Mouse (Mus musculus): ENCODE measurements at regions not wholly inside any gene's neighbourhood (a gene's known extent, or its start where the extent isn't known, plus 50 kb on each side); places are given as distances from the start of the nearest gene placed in this dataset.

- no peak for DNase-seq (ENCODE audit: low spot score in 2 of 2)
Measured at GRCm38 (mm10) chr6:93031812-93032330, 88.6 kb upstream of the Adamts9 start.

- DNase-seq (ENCODE audit: low spot score in 2 of 2), result peak in 1 of 2 experiments; percentile 19
Measured at GRCm38 (mm10) chr6:93026068-93027022, 83.1 kb upstream of the Adamts9 start.

GRCm38 (mm10) chr6:93014534-93014933, 71.2 kb upstream of the Adamts9 start:
- DNase-seq (ENCODE audit: low spot score in 2 of 2), result no peak

GRCm38 (mm10) chr6:93011906-93012305, 68.6 kb upstream of the Adamts9 start:
- no peak for DNase-seq (ENCODE audit: low spot score in 2 of 2)

GRCm38 (mm10) chr6:93004587-93005240, 61.4 kb upstream of the Adamts9 start:
- DNase-seq (ENCODE audit: low spot score in 2 of 2), result no peak

GRCm38 (mm10) chr6:93003812-93004211, 60.5 kb upstream of the Adamts9 start:
- DNase-seq (ENCODE audit: low spot score in 2 of 2), result no peak

GRCm38 (mm10) chr6:92993647-92994046, 50.4 kb upstream of the Adamts9 start:
- no peak for DNase-seq (ENCODE audit: low spot score in 2 of 2)

Data from spleen, postnatal 10 days (tissue).